Mouse (Mus musculus) embryo, embryonic 10 days (tissue): Measurements from ENCODE around the gene Wdr6.
"Not testable (repeated sequence)": the region's sequence is repeated elsewhere in the genome, so short reads cannot be mapped to it uniquely, and the experiment has no call there.

Source experiments
- DNase-seq: peaks from one replicate; pipeline ENCODE4 v3.0.0-alpha.2; 2015; ENCODE audit warnings: low spot score

The Wdr6 gene

GRCm38 (mm10) chr9:108578545-108579343, at the start of gene Wdr6:
Gene Wdr6, minus strand, starts transcription at chr9:108578739.
- DNase-seq = peak; percentile 98

- no peak for DNase-seq
Observed at GRCm38 (mm10) chr9:108628141-108628540, 49.6 kb upstream of the Wdr6 start.

- no peak for DNase-seq
Observed at GRCm38 (mm10) chr9:108626498-108626897, 48.0 kb upstream of the Wdr6 start.

DNA sequence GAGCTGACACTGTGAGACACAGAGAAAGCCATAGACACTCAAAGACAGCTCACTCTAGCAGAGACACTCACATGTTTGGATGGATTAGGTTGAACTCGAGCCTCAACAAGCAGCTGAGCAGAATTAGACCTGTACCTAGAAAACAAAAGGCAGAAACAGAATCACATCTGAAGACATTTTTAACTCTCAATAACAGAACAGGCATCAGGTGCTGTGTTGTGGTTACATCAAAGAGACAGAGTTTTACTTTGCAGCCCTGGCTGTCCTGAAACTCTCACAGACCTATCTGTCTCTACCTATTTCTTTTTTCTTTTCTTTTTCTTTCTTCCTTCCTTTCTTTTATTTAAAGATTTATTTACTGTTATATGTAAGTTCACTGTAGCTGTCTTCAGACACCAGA, 38.8 kb upstream of the Wdr6 start:
- DNase-seq = no peak

DNA sequence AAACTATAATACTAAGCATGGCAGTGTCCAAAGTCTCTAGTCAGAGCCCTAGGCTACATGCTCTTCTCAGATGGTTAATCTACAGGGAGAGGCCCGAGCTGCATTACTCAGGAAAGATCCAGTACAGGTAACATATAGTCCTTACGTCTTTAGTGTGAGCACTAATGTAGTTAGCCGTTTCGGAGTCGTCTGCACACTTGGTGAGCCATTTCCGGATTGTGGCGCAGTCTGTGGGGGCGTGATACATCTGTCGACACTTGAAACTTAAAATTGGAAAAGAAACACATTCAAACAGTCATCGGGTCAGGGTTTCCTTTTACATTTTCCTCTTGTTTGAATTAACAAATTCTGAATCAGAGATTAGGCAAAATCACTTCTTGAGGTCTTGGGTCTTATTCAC, 32.9 kb upstream of the Wdr6 start:
- DNase-seq = no peak

- no peak for DNase-seq
Observed at GRCm38 (mm10) chr9:108608889-108609288, 30.4 kb upstream of the Wdr6 start.

GRCm38 (mm10) chr9:108607929-108608328, 29.4 kb upstream of the Wdr6 start:
- DNase-seq = not testable (repeated sequence)

DNA sequence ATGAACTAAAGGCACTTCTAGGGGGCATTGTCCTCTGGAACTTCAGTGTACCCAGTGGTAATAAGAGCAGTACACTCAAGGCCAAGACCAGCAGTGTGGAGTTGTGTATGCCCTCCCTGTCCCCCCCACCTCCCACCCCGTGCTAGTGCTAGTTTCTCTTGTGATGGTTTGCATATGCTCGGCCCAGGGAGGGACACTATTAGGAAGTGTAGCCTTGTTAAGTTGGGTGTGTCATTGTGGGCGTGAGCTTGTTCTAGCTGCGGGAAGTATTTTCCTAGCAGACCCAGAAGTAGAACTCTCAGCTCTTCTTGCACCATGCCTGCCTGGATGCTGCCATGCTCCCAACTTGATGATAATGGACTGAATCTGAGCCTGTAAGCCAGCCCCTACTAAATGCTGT, 23.4 kb upstream of the Wdr6 start:
- no peak for DNase-seq

DNA sequence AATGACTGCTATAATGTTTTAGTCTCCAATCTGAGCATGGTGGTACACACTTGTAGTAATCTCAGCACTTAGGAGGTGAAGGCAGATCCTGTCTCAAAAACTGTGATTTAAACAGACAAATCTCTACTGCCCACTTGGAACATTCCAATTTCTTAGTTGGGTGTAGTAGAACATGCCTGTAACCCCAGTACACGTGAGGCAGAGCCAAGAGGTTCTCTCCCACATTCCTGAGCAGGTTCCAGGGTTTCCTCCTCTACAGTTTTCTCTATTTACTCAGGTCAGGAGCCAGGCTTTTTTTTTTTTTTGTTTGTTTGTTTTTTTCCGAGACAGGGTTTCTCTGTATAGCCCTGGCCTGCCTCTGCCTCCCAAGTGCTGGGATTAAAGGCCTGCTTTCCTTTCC, 21.5 kb upstream of the Wdr6 start:
- no peak for DNase-seq

- no peak for DNase-seq
Observed at GRCm38 (mm10) chr9:108599021-108599566, 20.6 kb upstream of the Wdr6 start.

- DNase-seq = peak; percentile 80
Observed at GRCm38 (mm10) chr9:108596998-108597764, 18.6 kb upstream of the Wdr6 start, which contains the start of gene P4htm. Gene P4htm, minus strand, starts transcription at chr9:108597667.

DNA sequence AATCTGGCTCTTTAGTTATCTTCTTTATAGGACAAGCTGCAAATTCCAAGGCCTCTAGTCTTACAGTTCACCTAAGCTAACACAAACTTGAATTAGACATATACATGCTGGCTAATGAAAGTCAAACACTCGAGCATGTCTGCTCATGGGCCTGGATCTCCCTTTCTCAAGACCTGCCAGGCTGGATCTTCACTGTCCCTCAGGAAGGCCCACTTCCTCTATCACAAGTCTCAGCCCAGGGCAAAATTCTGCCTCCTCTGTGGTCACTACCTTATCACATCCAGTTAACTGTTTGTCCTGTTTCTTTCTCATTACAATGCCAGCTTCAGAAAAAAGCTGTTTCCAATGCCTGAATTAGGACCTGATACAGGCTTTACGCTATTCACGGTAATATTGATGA, 15.8 kb upstream of the Wdr6 start:
- DNase-seq = no peak

GRCm38 (mm10) chr9:108591462-108591861, 12.9 kb upstream of the Wdr6 start:
- DNase-seq = no peak

DNA sequence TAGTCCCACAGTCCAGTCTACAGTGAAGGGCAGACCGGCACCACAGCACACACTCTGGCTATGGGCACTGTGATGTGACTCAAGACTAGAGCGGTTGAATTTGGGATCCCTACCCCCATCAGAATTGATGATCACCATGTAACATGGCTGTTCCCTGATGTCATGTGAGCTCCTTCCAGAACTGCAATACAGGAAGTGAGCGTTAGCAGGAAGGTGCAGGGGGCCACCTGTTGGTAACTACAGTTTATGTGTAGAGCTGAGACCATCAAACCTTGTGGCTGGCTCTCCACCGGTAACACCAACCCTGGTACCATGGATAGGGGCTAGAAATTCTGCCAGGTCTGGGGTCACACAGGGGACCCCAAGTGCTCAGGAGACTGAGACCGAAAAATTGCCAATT, 10.7 kb upstream of the Wdr6 start:
- no peak for DNase-seq

- DNase-seq = peak; percentile 97
Observed at GRCm38 (mm10) chr9:108587571-108588180, 9.1 kb upstream of the Wdr6 start.

DNA sequence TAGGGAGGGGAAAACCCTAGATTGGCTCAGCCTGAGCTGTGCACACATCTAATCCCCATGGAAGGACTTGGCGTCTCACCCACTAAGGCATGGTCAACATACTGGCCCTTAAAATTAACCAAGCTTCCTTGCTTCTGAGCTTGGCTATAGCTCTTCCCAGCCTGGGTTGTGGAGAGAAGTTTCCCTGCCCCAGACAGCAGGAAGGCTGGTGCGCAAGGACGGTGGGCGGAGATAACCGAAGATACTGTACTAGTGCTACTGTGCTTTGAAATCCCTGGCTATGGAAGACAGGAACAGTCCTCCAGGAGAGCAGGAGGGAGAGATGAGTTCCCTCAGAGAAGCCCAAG, 778 bp upstream of the Wdr6 start:
- no peak for DNase-seq

- DNase-seq = peak; percentile 63
Observed at GRCm38 (mm10) chr9:108577934-108578544, 500 bp downstream of the Wdr6 start.

DNA sequence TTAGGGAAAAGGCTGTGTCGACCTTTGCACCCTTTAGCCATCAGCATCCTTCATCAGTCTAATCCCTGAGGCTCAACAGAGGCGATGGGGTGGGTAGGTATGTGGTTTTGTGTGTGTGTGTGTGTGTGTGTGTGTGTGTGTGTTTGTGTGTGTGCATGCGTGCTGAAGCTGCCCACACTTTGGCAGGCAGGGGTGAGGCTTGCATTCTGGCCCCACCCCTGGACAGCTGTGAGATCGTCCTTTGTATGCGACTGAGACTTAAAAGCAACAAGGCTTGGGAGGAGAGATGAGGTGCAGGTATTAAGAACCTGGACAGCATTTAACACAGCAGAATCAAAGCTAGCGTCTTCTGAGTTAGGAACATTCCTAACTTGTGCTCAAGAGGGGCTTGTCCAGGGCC, 1.5 kb downstream of the Wdr6 start:
- DNase-seq = no peak

DNA sequence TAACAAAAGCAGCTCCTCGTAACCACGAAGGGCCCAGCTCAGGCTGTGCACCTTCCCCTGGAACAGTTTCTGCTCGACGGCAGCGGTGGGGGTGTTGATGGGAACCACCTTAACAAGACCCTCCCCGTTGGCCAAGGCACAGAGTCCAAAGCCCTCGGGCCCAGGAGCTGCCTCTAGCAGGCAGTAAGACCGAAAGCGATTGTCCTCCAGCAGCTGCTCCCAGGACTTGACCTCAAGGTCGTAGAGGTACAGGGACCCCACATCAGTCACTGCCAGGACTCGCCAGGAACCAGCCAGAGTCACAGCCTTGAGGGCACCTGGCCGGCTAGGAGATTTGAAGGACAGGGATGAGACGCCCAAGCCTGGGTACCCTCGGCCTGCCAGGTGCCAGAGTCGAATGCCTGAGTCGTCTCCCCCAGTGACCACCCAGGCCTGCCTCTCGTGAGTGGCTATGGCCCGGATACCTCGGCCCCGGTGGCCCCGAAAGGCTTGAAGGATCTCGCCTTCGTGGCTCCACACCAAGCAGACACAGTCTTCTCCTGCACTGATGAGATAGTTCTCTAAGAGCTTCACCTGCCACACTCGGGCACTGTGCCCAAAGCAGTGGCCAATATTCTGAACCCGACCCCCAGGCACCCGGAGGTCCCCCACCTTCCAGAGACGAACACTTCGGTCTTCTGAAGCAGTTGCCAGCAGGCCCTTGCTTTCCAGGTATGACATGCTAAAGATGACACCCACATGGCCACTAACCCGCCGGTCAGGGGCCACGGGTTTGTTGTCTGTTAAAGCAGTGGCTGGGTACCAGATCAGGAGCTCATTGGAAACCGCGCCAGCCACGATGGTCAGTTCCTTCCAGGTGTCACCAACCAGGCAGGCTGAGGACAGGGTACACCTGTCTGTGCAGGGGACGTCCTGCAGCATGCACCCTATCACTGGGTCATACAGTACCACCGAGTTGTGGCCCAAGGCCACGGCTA, 2.9 kb downstream of the Wdr6 start:
- no peak for DNase-seq

DNA sequence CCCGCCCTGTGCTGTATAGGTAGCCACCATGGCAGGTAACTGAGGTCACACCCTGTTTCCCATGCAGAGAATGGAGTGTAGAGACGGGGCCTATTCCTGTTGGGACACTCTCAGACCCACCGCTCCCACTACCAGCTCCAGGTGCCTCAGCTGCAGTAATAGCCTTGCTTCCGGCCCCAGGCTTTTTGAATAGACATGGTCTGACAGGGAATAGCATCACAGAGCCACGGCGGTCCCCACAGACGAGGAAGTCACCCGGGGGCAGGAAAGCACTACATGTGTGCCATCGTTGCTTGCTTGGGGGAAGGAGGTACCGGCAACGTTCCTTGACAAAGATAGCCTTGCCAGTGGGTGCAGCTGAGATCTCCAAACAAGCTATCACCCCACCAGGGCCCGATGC, 3.6 kb downstream of the Wdr6 start:
- DNase-seq = no peak
